Mouse (Mus musculus) G1E-ER4 (cell line): ENCODE data around the gene Gmppb. TPM values are rescaled to one million over a fixed set of nuclear protein-coding genes. Genes with fewer than 3 reads are reported as not detected.

Experiments
- GATA1 ChIP-seq: IDR thresholded peaks from one replicate; pipeline ENCODE4 v1.8.0; 2012; ENCODE audit warnings: low read length, inconsistent platforms
- polyA plus RNA-seq: library from polyadenylated mRNA; stranded (reverse); fragments of >175 nt; gene quantifications from 2 replicates; pipeline ENCODE4 v1.2.3, GENCODE M21; 2012

The Gmppb gene
- polyA plus RNA-seq, 1 experiment = 7.7 TPM

DNA sequence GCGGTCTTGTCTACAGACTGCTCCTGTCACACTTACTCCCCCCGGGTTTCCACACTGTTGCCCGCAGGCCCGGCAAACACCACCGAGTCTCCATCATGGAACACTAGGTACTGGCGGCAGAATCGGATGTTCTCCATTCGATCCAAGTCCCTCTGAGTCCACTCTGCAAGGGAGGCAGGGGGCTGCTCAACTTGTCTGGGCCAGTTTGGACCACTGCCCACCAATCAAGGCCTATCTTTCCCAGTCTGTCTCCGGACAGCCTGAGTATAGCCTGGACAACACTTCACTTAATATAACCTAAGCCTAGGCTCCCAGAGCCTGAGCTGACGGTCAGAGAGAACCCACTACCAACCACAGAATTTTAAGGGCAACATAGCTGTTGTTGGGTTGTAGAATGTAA is 44.5 kb downstream of the Gmppb start:
- TF ChIP-seq GATA1 = no peak

DNA sequence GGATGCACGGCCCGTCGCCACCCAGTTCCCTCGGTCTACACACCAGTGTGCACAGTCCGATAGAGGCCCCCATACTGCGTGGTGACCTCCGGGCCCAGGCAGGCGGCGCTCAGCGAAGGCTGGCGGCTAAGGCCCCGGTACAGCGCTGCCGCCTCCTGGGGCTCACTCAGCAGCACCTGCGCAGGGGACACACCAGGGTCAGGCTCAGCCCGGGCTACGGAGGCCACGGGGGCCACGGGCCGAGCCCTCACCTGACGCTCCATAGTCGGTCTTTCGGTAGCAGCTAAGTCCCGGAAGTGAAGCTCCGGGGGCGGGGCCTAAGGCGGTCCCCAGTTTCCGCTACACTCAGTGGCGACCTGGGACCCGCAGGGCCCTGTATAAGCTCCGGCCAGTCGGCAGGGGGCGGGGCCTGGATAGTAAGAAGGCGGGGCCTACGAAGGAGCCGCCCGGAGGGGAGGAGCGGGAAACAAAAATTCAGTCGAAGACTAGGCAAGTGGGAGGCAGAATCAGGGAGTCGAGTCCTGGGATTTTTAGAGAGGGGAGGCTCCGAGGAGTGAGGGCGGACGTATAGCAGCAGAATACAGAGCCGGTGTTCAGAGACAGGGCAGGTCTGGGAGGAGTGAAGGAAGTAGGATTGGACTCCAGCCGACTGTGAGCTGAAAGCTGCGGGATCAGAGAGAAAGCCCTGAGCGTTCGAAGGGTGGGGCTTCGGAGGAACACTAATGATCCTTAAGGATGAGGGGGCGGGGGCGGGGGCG is 45.3 kb downstream of the Gmppb start, which contains the start of gene Apeh:
Gene Apeh (minus strand): TSS at position 423 of the 758 bp plus-strand sequence.
- no peak for TF ChIP-seq GATA1

DNA sequence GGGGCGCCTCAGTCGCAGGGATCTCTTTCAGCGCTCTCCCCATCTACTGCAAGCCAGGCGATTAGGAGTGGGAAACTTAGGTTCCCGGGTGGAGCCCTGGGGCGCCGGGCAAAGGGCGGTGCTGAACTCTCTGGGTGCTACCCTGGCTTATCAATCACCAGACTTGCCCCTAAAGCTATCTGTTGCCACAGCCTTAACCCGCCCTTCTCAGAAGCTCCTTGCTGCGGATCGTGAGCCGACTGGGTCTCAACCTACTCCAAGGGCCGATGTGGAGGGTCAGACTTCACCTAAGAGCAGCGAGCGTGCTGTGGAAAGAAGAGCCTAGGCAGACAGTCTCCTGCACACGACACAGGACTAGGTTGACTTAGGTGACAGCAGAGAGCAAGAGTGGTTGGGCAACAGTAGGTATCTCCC is 46.0 kb downstream of the Gmppb start:
- TF ChIP-seq GATA1 = peak; percentile 52

DNA sequence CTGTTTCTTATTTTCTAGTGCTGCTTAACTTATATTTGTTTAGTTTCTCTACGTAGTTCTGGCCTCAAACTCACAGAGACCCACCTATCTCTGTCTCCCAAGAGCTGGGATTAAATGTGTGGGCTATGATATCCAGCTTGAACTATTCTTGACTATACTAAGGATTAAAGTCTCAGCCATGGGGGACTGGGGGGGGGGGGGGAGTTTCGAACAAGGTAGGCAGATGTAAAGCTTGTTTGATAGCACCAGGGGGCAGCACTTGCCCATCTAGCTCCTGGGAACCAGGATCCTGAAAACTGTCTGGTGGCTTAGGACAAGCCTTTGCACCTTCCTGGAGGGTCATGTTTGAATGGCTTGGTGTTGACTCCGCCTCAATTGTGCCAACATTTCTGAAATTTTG is 46.5 kb downstream of the Gmppb start:
- no peak for TF ChIP-seq GATA1

DNA sequence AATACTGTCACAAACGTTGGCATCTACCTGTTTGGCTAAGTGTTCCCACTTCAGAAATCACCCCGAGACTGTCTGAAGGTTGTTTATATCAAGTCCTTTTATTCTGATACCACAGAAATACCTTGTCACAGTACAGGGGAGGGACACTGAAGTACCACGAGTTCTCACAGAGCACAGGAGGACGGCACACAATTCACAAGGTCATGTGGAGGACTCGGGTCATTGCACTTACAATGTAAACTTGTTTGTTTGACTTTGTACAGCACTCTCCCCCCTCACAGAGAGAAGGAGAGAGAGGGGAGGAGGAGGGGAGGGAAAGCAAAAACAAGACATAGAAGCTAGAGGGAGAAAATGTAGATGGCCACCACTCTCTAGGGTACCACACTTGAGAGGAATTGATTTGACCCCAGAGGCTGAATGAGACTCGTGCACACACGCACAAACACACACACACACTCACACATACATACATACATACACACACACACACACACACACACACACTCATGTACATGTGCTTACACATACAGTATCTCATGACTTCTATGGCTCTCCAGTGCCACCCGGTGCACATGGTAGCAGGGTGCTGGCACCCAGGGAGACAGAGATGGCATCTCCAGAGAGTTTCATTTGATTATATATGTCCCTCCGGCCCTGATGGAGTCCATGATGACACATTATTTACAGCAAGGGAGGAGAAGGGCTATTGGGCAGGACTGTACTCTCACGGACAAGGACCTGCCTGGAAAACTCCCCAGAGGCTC is 47.1 kb downstream of the Gmppb start:
- TF ChIP-seq GATA1 = no peak

DNA sequence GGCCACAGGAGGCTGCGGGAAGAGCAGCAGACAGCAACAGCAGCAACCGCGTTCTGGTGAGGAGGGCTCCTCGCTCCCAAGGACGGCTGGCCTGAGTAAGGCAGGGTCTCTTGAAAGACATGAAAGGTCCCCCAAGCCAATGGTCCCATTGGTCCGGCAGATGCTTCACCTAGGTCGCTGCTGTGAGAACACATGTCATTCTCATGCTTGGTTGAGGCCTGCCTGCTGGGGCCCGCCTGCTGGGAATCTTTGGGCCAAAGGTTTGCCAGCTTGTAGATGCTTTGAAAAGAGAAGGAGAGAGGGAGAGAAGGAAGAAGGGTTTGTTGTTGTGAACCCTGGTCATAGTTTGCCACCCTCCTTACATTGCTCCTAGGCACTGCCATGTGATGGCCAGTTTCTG is 50.6 kb downstream of the Gmppb start:
- TF ChIP-seq GATA1 = no peak

Other genes with a start within 250 kb of the Gmppb start
- 24.8 and 40.9 TPM in 2 replicates for gene Rbm6, start 176.0 kb upstream of the Gmppb start, polyA plus RNA-seq
- 12.3 and 12.7 TPM in 2 replicates for gene Mon1a, start 161.1 kb upstream of the Gmppb start, polyA plus RNA-seq
- gene Mst1r, start 142.4 kb upstream of the Gmppb start, polyA plus RNA-seq = 0.02 TPM in 1 of 2 replicates, not detected in the other
- gene Actl11, start 120.8 kb upstream of the Gmppb start, polyA plus RNA-seq = not detected in 2 replicates
- not detected in 2 replicates for gene Camkv, start 113.6 kb upstream of the Gmppb start, polyA plus RNA-seq
- 4.1 and 9.1 TPM in 2 replicates for gene Traip, start 99.1 kb upstream of the Gmppb start, polyA plus RNA-seq
- 23.2 and 52.7 TPM in 2 replicates for gene Uba7, start 73.7 kb upstream of the Gmppb start, polyA plus RNA-seq
- 0.10 and 0.19 TPM in 2 replicates for gene Gm20661, start 66.2 kb upstream of the Gmppb start, polyA plus RNA-seq
- 104 and 110 TPM in 2 replicates for gene Inka1, start 63.4 kb upstream of the Gmppb start, polyA plus RNA-seq
- gene Cdhr4, start 56.7 kb upstream of the Gmppb start, polyA plus RNA-seq = 0.38 and 0.67 TPM in 2 replicates
- 0.08 and 0.28 TPM in 2 replicates for gene Gm20662, start 52.9 kb upstream of the Gmppb start, polyA plus RNA-seq
- gene Ip6k1, start 46.7 kb upstream of the Gmppb start, polyA plus RNA-seq = 80.8 and 109 TPM in 2 replicates
- 0.24 and 0.32 TPM in 2 replicates for gene Amigo3, start 3.9 kb downstream of the Gmppb start, polyA plus RNA-seq
- gene Mst1, start 31.2 kb downstream of the Gmppb start, polyA plus RNA-seq = 9.2 and 12.4 TPM in 2 replicates
- gene Rnf123, start 34.1 kb downstream of the Gmppb start, polyA plus RNA-seq = 25.7 and 84.5 TPM in 2 replicates
- gene Apeh, start 45.4 kb downstream of the Gmppb start, polyA plus RNA-seq = 70.8 and 89.8 TPM in 2 replicates
- gene Bsn, start 141.1 kb downstream of the Gmppb start, polyA plus RNA-seq = 5.2 and 8.1 TPM in 2 replicates
- 20.0 and 21.9 TPM in 2 replicates for gene Dag1, start 214.7 kb downstream of the Gmppb start, polyA plus RNA-seq
- gene Nicn1, start 241.2 kb downstream of the Gmppb start, polyA plus RNA-seq = 0.13 and 0.14 TPM in 2 replicates
- gene Amt, start 247.6 kb downstream of the Gmppb start, polyA plus RNA-seq = not detected in 2 replicates